Mouse (Mus musculus) urinary bladder, postnatal 36 days (tissue): ENCODE measurements at regions not wholly inside any gene's neighbourhood (a gene's known extent, or its start where the extent isn't known, plus 50 kb on each side); places are given as distances from the start of the nearest gene placed in this dataset.
"Not testable (repeated sequence)": the region's sequence is repeated elsewhere in the genome, so short reads cannot be mapped to it uniquely, and the experiment has no call there.

Source experiments
- DNase-seq, 2 experiments: peaks; one replicate each; pipeline ENCODE4 v3.0.0; 2022; ENCODE audit warnings: low spot score in 2 of 2, mixed read lengths in 1 of 2

DNA sequence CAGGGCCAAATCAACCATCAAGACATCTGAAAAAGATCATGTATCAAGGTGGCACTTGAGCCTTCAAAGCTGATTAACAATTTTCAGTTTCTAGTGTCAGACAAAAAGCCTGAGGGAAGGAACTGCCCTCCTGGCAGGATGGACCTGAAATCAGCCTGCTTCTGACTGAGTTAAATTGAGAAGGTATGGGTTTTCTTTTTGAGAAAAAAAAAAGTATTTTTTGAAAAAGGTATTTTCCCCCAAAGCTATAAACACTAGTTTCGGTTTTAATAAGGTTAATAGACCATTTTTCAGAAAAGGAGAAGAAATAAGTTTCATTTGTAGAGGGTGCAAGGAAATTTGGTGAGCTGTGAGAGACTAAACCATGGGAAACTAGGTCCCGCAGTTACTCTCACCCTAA is 124.6 kb upstream of the Mrpl21 start:
- not testable (repeated sequence) for DNase-seq

DNA sequence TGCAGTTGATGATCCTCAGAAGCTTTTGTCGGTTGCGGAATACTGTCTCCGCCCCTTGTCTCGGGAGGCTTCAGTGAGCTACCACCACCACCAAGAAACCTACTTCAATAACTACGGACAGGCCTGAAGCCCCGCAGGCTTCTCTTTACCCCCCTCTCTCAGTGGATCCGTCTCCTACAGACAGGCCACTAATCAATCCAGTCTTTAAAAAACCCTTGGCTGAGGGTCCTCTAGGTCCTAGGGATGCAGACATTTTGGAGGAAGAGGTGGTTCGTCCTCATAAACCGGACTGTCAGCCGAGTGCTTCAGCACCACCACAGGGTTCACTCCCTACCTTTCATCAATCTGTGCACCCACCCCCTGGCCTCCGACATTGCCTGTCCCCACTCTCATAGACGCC is 123.4 kb upstream of the Mrpl21 start:
- DNase-seq, result no peak

DNA sequence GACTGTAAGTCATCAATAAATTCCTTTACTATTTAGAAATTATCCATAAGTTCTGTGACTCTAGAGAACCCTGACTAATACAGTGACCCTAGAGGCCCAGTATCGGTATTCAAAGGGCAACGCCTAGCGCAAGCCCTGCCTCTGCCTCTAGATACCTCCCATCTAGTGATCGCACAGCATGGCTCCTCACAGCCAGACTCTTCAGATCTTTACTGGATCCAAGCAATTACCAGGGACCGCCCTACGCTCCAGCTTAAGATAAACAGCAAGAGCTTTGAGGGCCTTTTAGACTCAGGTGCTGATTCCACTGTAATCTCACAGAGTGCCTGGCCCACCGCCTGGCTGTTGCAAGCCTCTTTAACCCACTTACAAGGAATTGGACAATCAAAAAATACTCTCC is 115.0 kb upstream of the Mrpl21 start:
- no peak for DNase-seq

DNA sequence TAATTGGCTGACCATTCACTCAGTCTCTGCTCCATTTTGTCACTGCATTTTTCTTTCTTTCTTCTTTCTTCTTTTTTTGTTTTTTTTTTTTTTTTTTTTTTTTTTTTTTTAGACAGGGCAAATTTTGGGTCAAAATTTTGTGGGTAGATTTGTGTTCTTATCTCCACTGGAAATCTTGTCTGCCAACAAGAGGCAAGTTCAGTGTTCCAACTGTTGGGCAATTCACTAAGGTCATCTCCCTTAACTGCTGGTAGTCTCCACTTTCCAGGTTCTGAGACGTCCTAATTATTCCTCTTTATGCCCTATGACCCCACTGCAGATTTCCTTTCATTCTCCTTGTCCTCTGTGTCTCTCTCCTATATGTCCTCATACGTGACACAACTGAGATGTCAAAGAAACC is 100.1 kb upstream of the Mrpl21 start:
- no peak for DNase-seq

DNA sequence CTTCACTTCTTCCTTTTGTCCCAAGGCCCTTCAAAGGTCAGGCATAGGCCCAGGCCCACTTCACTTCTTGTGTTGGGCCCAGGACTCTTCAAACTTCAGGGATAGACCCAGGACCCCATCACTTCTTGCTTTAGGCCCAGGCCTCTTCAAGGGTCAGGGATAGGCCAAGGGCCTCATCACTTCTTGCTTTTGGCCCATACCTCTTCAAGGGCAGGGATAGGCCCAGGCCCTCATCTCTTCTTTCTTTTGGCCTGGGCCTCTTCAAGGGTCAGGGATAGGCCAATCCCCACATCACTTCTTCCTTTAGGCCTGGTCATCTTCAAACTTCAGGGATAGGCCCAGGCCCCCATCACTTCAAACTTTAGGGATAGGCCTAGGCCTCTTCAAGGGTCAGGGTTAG is 90.1 kb upstream of the Mrpl21 start:
- no peak for DNase-seq

DNA sequence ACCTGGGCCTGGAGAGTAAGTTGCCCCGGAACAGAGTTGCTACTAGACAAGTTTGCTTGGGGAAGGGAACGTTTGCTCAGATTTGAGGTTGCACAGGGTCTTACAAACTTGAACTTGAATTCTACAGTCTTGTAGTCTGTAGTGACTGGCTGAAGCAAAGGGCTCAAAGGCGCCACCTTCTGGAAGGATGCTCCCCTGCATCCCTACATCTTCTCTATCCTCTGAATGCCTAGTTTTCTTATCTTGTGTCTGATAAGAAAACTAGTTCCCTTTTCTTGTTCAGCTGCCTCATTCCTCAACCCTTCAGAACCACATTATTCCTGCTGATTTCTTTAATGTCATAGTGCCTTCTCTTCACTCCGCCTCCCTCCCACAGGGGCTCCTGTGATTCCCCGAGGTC is 78.2 kb upstream of the Mrpl21 start:
- DNase-seq, result peak in 1 of 2 experiments; percentile 12

DNA sequence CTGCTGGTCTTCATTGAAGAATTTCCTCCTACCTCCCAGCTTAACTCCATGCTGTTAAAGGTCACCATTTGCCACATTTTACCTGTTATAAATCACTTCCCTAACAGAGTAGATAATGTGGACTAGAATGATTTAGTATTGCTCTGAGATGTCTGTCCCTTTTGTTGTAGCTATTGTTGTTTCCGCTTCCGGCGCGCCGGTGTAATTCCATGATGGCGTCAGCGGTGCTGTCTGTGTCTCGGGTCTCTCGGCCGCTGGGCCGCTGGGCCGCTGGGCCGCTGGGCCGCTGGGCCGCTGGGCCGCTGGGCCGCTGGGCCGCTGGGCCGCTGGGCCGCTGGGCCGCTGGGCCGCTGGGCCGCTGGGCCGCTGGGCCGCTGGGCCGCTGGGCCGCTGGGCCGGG is 77.3 kb upstream of the Mrpl21 start:
- not testable (repeated sequence) for DNase-seq

DNA sequence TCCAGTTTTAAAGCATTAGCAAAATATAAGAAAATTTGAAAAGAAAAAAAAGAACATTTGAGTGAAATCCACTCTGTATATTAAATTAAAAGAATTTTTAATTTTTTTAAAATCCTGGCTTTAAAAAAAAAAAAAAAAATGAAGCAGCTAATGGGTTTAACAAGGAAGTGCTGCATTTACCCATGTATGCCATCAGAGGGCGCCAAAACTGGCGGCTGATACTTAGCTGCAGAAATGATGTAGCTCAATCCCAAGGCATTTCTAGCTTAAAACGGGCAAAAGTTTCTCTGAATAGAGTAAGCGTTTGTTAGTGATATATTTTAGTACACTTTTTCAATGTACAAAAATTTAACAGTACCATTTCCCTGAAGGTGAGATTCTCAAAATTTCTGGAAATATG is 74.4 kb upstream of the Mrpl21 start:
- DNase-seq, result peak in 1 of 2 experiments; percentile 36
